Mouse (Mus musculus): Measurements from ENCODE around the gene Mrrf. TPM values are rescaled to one million over a fixed set of nuclear protein-coding genes. Genes with fewer than 3 reads are reported as not detected.

Gene Mrrf
- polyA plus RNA-seq (2015; fragmentation: Nextera tagmentation; extraction: Ambion mirVana) = 27.6 and 34.7 TPM in 2 replicates

- peaks cover 29% of the 10 kb centered on the region for H3K36me3 ChIP-seq
- H3K27ac ChIP-seq = peak within 1 kb of the TSS; percentile 87
- under 1% methylated on average over 50 of the region's 50 CpGs for WGBS
- peak; percentile 93 for ATAC-seq (ENCODE audit: insufficient number of reproducible peaks, insufficient read depth, low FRiP score, low TSS enrichment, low read depth)
- peaks cover 19% of the 10 kb centered on the region for H3K4me1 ChIP-seq
- H3K4me3 ChIP-seq = peak within 1 kb of the TSS; percentile 68
- H3K9ac ChIP-seq = peak within 1 kb of the TSS; percentile 84
- no peaks in the 10 kb centered on the region for H3K27me3 ChIP-seq
- no peaks in the 10 kb centered on the region for H3K9me3 ChIP-seq
- peak within 1 kb of the TSS; percentile 62 for H3K4me2 ChIP-seq
Observed at GRCm38 (mm10) chr2:36136300-36136941, at the start of gene Mrrf, which contains the start of gene Rbm18. Gene Mrrf, plus strand, starts transcription at chr2:36136389. Gene Rbm18, minus strand, starts transcription at chr2:36136773.

- Histone ChIP-seq H3K9me3 (no peaks in the 10 kb centered on the region), H3K4me2 (no peak overlapping the region), H3K27ac (no peak overlapping the region), H3K4me3 (no peak overlapping the region), H3K4me1 (peaks cover 42% of the 10 kb centered on the region), H3K36me3 (no peaks in the 10 kb centered on the region), H3K27me3 (peaks cover 88% of the 10 kb centered on the region), H3K9ac (no peak overlapping the region)
- WGBS = 52% methylated on average over 3 of the region's 3 CpGs
- ATAC-seq (ENCODE audit: insufficient number of reproducible peaks, insufficient read depth, low FRiP score, low TSS enrichment, low read depth) = no peak
Observed at GRCm38 (mm10) chr2:36089190-36089589, 47.0 kb upstream of the Mrrf start.

- Histone ChIP-seq H3K9me3 (no peaks in the 10 kb centered on the region), H3K4me3 (peak overlapping the region; percentile 47), H3K27ac (no peak overlapping the region), H3K4me1 (peaks cover 43% of the 10 kb centered on the region), H3K36me3 (no peaks in the 10 kb centered on the region), H3K27me3 (peaks cover 99% of the 10 kb centered on the region), H3K9ac (peak overlapping the region; percentile 64), H3K4me2 (peak overlapping the region; percentile 82)
- WGBS = 4% methylated on average over 70 of the region's 70 CpGs
- peak; percentile 76; the same call in 1 of the 2 replicates for ATAC-seq (ENCODE audit: insufficient number of reproducible peaks, insufficient read depth, low FRiP score, low TSS enrichment, low read depth)
Observed at GRCm38 (mm10) chr2:36090853-36091741, 45.1 kb upstream of the Mrrf start.

- Histone ChIP-seq H3K36me3 (no peaks in the 10 kb centered on the region), H3K27ac (peak overlapping the region; percentile 48), H3K4me3 (no peak overlapping the region), H3K4me1 (peaks cover 42% of the 10 kb centered on the region), H3K9me3 (no peaks in the 10 kb centered on the region), H3K4me2 (peak overlapping the region; percentile 7; the same call in 1 of the 2 replicates), H3K9ac (no peak overlapping the region), H3K27me3 (peaks cover 99% of the 10 kb centered on the region)
- WGBS = 9% methylated on average over 4 of the region's 4 CpGs
- ATAC-seq (ENCODE audit: insufficient number of reproducible peaks, insufficient read depth, low FRiP score, low TSS enrichment, low read depth) = no peak
Observed at GRCm38 (mm10) chr2:36092748-36093147, 43.4 kb upstream of the Mrrf start.

- ATAC-seq (ENCODE audit: insufficient number of reproducible peaks, insufficient read depth, low FRiP score, low TSS enrichment, low read depth) = no peak
- no peak overlapping the region for H3K4me3 ChIP-seq
- H3K27me3 ChIP-seq = peaks cover 99% of the 10 kb centered on the region
- H3K9ac ChIP-seq = no peak overlapping the region
- peak overlapping the region; percentile 7; the same call in 1 of the 2 replicates for H3K4me2 ChIP-seq
- peak overlapping the region; percentile 48 for H3K27ac ChIP-seq
- H3K9me3 ChIP-seq = no peaks in the 10 kb centered on the region
- WGBS = 24% methylated on average over 7 of the region's 7 CpGs
- H3K4me1 ChIP-seq = peaks cover 46% of the 10 kb centered on the region
- no peaks in the 10 kb centered on the region for H3K36me3 ChIP-seq
Observed at GRCm38 (mm10) chr2:36093301-36093700, 42.9 kb upstream of the Mrrf start.

GRCm38 (mm10) chr2:36093914-36094475 is 42.2 kb upstream of the Mrrf start:
- Histone ChIP-seq H3K36me3 (no peaks in the 10 kb centered on the region), H3K27ac (peak overlapping the region; percentile 48; the same call in 1 of the 2 replicates), H3K9ac (no peak overlapping the region), H3K4me3 (0 out of 2 replicates have a peak overlapping the region, but pooled peaks have one; percentile 0), H3K4me2 (peak overlapping the region; percentile 18), H3K27me3 (peaks cover 100% of the 10 kb centered on the region), H3K4me1 (peaks cover 48% of the 10 kb centered on the region), H3K9me3 (no peaks in the 10 kb centered on the region)
- 12% methylated on average over 31 of the region's 31 CpGs for WGBS
- ATAC-seq (ENCODE audit: insufficient number of reproducible peaks, insufficient read depth, low FRiP score, low TSS enrichment, low read depth) = no peak

GRCm38 (mm10) chr2:36097129-36097815 is 38.9 kb upstream of the Mrrf start:
- H3K9me3 ChIP-seq = no peaks in the 10 kb centered on the region

GRCm38 (mm10) chr2:36098021-36098420 is 38.2 kb upstream of the Mrrf start:
- peak overlapping the region; percentile 44 for H3K4me2 ChIP-seq
- H3K4me1 ChIP-seq = peaks cover 37% of the 10 kb centered on the region
- peaks cover 100% of the 10 kb centered on the region for H3K27me3 ChIP-seq
- no peaks in the 10 kb centered on the region for H3K36me3 ChIP-seq
- 0 out of 2 replicates have a peak overlapping the region, but pooled peaks have one; percentile 40 for H3K9ac ChIP-seq
- 9% methylated on average over 5 of the region's 5 CpGs for WGBS
- no peaks in the 10 kb centered on the region for H3K9me3 ChIP-seq
- peak overlapping the region; percentile 11; the same call in 1 of the 2 replicates for H3K4me3 ChIP-seq
- H3K27ac ChIP-seq = no peak overlapping the region
- ATAC-seq (ENCODE audit: insufficient number of reproducible peaks, insufficient read depth, low FRiP score, low TSS enrichment, low read depth) = no peak

More at GRCm38 (mm10) chr2:36097129-36097815, 38.9 kb upstream of the Mrrf start:
- H3K9ac ChIP-seq = peak overlapping the region; percentile 33
- H3K4me1 ChIP-seq = peaks cover 34% of the 10 kb centered on the region
- ATAC-seq (ENCODE audit: insufficient number of reproducible peaks, insufficient read depth, low FRiP score, low TSS enrichment, low read depth) = no peak
- WGBS = 8% methylated on average over 18 of the region's 18 CpGs
- no peaks in the 10 kb centered on the region for H3K36me3 ChIP-seq
- peak overlapping the region; percentile 11; the same call in 1 of the 2 replicates for H3K4me3 ChIP-seq
- H3K27me3 ChIP-seq = peaks cover 100% of the 10 kb centered on the region
- H3K27ac ChIP-seq = no peak overlapping the region
- peak overlapping the region; percentile 44 for H3K4me2 ChIP-seq

- ATAC-seq (ENCODE audit: insufficient number of reproducible peaks, insufficient read depth, low FRiP score, low TSS enrichment, low read depth) = no peak
- Histone ChIP-seq H3K36me3 (no peaks in the 10 kb centered on the region), H3K4me3 (no peak overlapping the region), H3K27ac (no peak overlapping the region; the same call in 1 of the 2 replicates), H3K9me3 (no peaks in the 10 kb centered on the region), H3K9ac (peak overlapping the region; percentile 44; the same call in 1 of the 2 replicates), H3K4me1 (peaks cover 45% of the 10 kb centered on the region), H3K27me3 (peaks cover 100% of the 10 kb centered on the region), H3K4me2 (peak overlapping the region; percentile 83)
- WGBS = 22% methylated on average over 6 of the region's 6 CpGs
Observed at GRCm38 (mm10) chr2:36099739-36100138, 36.5 kb upstream of the Mrrf start.

GRCm38 (mm10) chr2:36101866-36102558 is 34.2 kb upstream of the Mrrf start:
- peaks cover 100% of the 10 kb centered on the region for H3K27me3 ChIP-seq
- peak overlapping the region; percentile 87; the same call in 1 of the 2 replicates for H3K27ac ChIP-seq
- no peaks in the 10 kb centered on the region for H3K36me3 ChIP-seq
- 4% methylated on average over 28 of the region's 28 CpGs for WGBS
- peak overlapping the region; percentile 83 for H3K4me2 ChIP-seq
- no peaks in the 10 kb centered on the region for H3K9me3 ChIP-seq
- ATAC-seq (ENCODE audit: insufficient number of reproducible peaks, insufficient read depth, low FRiP score, low TSS enrichment, low read depth) = no peak
- H3K4me3 ChIP-seq = peak overlapping the region; percentile 61
- peak overlapping the region; percentile 86 for H3K9ac ChIP-seq
- peaks cover 52% of the 10 kb centered on the region for H3K4me1 ChIP-seq

All from embryonic facial prominence, embryonic 13.5 days (tissue).